Mouse (Mus musculus): ENCODE data around the gene Rsph1. TPM values are rescaled to one million over a fixed set of nuclear protein-coding genes. Genes with fewer than 3 reads are reported as not detected.

Gene Rsph1
- total RNA-seq, 2 experiments from 2014 or later = 14.5 to 15.7 TPM

DNA sequence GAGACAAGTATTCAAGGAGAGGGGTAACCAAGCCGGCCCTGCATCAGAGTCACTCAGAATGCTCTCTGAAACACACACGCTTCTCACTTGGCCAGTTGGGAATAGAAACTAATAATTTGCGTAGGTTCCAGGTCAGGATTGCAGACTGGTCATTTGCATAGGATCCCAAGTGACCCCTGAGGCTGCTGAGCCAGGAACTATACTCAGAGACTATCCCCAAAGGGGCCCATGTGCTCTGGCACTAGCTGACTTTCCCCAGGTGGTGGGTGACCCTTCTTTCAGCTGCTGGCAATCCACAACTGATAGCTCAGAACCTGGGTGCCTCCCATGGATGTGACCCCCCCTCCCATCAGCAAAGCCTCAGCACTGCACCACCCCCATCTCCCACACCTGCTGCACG lies 18.0 kb downstream of the Rsph1 start:
- no peak for DNase-seq (ENCODE audit: low spot score in 2 of 2)

DNA sequence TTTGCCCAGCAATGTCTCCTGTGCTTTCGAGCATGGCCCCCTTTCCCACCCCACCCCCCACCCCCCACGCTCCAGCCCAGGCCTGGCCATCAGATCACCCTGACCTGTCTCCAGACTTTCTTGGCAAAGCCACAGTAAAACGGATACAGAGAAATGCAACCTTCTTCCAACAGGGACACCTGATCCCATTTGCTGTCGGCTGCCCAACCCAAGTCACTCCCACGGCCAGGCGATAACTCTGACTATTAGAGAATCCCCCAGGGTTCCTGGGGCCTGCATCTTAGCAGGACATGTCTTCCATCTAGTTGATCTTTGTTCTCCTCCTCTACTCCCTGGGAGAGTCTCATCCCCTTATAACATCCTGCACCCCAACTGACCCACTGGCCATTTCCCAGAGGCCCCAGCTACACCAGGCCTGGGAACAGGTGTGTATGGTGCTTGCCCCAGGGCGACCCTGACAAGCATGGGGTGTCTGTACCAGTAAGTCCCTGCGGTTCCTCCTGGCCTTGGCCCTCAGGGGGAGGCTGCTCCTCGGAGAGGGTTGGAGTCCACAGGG lies 18.8 kb downstream of the Rsph1 start:
- DNase-seq (ENCODE audit: low spot score in 2 of 2) = no peak

DNA sequence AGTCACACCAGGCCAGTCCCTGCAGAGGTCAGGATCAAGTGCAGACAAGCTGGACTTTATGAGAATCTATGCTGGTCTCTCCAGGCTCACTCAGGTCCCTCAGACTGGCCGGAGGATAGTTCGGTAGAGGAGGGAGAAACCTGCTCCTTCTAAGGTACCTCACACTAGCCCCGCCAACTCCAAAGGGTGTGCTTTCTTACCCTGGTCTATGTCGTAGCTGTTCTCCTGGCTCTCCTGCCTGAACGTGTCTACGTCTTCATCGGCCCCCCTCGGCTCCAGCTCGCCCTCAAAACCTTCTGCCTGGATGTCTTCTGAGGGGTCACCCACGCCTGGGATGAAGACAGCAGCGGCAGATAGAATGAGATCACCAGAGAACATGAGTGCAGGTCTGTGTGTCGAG lies 19.3 kb downstream of the Rsph1 start:
- no peak for DNase-seq (ENCODE audit: low spot score in 2 of 2)

DNA sequence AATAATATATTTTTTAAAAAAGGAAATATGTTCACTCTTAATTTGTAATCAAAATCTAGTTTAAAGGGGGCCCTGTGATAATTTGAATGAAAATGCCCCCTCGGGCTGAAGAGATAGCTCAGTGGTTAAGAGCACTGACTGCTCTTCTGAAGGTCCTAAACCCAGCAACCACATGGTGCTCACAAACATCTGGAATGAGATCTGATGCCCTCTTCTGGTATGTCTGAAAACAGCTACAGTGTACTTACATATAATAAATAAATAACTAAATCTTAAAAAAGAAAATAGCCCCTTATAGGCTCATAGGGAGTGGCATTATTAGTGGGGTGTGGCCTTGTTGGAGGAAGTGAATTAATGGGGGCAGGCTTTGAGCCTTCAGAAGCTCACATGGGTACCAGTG lies 20.0 kb downstream of the Rsph1 start:
- DNase-seq (ENCODE audit: low spot score in 2 of 2) = no peak

DNA sequence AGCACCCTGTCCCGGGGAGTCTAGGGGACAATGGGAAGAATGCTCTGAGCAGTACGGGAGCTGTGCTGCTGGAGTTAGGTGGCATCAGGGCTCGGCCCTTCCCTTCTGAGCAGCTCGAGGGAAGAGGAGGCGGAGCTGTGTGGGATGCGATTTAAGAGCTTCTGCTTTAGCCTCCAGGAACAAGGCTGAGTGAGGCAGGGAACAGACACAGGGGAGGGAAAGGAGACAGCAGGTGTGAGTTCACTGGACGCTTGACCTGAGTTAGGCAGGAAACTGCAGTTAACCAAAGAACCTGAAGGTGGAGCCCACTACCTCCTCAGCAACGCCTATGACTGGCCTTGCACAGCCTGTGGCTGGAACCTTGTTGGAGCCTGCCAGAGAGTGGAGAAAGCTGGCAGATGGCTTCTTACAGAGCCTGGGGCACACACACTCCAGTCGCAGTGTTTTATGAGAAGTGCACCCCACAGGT lies 22.7 kb downstream of the Rsph1 start:
- DNase-seq (ENCODE audit: low spot score in 2 of 2) = peak; percentile 77 to 83

DNA sequence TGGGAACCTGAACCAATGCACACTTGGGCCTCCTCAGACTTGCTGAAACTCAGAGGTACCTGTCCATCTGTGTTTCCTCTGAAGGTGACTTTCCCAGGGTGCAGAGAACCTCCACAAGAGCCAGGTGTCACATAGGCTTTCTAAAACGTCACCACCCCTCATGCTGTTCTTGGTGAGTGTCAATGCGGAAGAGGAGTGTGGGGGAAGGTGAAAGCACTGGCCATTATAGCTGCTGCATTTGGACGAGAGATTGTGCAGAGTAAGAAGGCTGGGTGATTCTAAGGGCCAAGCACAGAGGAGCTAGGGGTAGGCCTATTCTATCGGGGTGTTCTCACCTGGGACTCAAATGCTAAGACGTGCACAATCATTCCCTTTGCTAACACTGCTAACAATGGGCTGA lies 23.2 kb downstream of the Rsph1 start:
- no peak for DNase-seq (ENCODE audit: low spot score in 2 of 2)

DNA sequence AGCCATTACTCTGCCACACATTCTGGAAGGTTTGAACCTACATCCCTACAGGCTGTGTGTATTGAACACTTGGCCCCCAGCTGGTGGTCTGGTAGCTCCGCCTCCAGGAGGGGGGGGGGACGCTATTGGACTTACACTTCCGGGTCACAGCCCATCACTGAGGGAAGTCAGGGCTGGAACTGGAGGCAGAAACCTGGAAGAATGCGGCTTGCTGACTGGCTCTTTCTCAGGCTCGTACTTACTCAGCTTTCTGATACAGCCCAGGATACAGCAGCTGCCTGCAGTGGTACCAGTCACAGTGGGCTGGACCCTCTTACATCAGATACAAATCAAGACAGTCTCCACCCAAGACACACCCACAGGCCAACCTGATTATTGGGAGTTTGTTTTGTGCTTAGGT lies 30.0 kb downstream of the Rsph1 start:
- DNase-seq (ENCODE audit: low spot score in 2 of 2) = no peak

DNA sequence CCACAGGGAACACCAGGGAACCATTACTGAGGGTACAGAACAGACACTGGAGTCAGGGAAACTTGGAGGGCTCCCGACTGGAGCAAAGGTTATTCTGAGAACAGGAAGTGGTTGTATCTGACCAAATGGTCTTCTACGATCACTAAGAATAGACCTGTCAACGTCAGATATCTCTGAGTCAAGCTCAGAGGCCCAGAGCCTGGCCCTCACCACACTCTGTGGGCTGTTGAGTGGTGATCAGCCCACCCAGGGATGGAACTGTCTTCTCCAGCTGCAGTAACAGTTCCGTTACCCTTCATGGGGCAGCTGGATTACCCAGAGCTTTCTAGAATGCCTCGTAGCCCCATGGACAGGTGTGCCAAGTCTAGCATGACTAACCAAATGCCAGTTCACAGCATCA lies 31.9 kb downstream of the Rsph1 start:
- no peak for DNase-seq (ENCODE audit: low spot score in 2 of 2)

DNA sequence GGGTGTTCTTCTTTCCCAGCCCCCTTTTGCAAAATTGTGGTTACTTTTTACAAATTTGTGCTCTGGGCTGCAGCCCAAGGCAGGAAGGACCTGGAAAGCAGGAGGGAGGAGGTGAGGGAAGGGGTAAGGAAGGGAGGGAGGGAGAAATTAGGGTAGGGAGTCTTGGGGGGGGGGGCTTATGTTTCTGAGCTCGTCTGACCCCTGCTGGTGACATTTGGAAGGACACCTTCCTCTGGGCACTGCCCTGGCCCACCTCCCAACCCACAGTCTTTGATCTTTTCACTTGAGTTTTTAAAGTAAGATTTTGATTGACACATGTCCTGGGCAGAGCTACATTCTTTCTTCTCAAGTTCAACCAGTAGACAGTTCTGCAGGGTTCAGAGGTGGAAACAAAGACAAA lies 34.4 kb downstream of the Rsph1 start:
- no peak for DNase-seq (ENCODE audit: low spot score in 2 of 2)

DNA sequence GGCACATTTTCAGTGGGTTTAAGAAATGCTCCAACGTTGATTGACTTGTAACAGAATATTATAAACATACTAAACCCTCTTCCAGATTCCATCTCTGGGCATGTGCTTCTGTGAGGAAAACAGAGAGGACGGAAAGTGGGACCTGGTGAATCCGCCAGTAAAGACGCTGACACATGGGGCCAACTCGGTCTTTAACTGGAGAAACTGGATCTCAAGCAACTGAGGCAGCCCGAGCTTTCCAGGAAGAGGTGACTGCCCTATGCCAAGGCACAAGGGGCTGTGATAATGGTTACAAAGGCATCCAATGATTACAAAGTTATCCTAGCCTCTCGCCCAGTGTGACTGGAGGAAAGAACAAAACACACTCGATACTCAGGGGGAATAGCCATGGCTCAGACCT lies 36.0 kb downstream of the Rsph1 start:
- no peak for DNase-seq (ENCODE audit: low spot score in 2 of 2)

DNA sequence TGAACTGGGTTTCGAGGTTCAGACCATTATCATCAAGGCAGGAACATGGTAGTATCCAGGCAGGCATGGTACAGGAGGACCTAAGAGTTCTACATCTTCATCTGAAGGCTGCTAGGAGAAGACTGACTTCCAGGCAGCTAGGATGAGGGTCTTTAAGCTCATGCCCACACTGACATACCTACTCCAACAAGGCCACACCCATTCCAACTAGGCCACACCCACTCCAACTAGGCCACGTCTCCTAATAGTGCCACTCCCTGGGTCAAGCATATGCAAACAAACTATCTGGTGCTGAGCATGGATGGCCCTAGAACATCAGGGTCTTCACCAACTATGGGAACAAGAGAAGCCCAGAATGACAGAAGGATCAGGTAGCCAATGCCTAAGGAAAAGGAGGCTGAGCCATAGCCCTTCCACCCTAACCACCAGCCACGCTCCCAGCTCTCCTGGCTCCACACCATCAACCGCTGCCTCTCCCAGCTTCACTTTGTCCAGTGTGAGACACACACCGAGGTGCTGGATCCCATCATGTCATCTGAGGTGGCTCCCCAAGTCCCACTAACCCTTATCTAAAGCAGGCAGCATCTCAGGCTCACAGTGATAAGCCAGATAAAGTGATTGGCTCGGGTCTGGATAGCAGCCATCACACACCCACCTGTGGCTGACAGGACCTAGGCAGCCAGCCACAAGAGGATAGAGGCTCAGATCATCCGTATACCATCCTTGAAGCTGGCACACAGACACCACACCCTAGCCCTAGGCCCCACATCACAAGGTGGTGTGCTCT lies 38.8 kb downstream of the Rsph1 start:
- DNase-seq (ENCODE audit: low spot score in 2 of 2) = no peak

DNA sequence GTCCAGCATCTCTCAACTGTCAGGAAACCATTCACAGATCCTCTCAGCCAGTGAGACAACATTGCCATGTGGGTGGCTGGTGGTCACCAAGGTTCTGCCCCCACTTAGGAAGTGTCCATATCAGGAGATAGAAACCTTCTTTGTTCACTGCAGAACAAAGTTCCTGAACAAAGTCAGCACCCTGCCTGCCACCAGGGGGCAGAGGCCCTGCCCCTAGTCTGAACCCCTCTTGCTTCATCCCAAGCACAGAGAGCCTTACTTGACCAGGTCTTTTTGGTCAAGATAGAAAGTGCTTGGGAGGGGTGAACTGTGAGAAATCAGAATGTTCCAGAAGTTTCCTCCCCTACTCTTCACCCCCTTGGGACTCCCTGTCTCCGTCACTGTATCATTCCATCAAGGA lies 41.3 kb downstream of the Rsph1 start:
- no peak for DNase-seq (ENCODE audit: low spot score in 2 of 2)

DNA sequence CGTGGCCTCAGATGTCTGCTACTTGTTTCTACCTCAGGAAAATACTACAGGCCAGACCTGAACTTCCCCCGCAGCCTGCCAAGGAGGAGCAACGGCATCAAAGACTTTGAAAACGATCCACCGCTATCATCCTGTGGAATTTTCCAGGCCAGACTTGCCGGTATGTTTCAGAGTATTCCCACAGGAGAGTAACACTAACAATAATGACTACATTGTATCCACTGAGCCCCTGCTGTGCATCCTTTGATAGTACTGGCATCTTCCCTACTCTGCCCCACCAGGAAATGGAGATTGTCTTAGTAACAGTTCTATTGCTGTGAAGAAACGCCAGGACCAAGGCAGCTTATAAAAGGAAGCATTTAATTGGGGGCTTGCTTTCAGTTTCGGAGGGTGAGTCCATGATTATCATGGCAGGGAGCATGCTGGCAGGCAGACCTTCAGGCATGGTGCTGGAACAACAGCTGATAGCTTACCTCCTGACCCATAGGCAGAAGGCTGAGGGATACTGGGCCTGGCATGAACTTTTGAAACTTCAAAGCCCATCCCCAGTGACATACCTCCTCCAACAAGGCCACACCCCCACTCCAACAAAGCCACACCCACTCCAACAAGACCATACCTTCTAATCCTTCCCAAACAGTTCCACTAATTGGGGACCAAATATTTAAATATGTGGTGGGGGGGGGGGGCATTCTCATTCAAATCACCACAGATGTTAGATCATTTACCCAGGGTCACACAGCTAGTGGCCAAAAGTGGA lies 44.8 kb downstream of the Rsph1 start:
- DNase-seq (ENCODE audit: low spot score in 2 of 2) = no peak

DNA sequence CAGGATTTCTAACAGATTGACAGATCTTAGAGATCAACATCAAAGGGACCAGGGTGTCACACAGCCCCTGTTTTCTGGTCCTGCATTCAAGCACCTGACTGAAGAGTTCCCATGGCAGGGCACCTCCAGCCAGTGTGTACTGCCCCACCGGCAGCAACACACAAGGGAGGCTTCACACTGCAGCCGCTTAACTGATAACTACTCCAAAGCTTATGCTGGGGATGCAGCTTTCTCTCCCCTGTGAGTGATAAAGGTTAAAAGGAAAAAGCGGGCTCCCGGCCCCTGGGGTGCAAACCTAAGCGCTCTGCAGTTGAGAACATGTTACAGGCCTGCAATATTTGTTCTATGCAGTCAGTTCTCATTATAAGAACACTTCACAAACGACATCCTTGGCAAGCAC lies 45.4 kb downstream of the Rsph1 start:
- no peak for DNase-seq (ENCODE audit: low spot score in 2 of 2)

DNA sequence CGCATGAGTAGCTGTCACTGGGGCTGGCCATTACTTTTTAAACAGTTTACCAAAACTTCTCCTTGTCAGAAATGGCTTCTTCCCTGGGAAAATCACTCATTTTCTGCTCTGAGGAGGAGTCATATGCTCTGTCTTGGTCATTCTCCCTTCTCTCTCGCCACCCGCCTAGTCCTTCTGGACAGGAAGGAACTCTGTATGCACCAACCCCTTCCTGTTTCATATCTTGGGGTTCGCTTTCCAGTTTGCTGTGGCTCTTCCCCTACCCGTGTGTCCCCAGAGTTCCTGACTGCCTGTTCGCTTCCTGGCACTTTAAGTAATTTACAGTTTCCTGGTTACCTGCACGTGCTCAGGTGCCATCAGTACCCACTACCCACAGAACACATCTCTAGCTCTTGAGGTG lies 50.3 kb downstream of the Rsph1 start:
- no peak for DNase-seq (ENCODE audit: low spot score in 2 of 2)

DNA sequence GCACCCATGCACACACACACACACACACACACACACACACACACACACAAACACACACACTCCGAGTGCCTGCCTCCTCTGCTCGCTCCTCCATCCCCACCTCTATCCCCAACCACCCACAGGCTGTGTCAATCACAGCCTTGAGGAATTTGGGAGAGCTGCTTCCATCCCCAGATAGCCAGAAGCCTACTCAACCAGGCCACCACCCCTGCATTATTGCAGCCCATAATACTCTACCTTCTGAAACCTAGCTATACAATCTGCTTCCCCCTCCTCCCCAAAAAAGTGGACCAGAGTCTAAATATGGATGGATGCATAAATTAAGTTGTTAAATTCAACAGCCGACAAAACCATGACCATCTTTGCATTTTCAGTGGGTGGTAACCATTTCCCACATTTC lies 50.8 kb downstream of the Rsph1 start:
- DNase-seq (ENCODE audit: low spot score in 2 of 2) = no peak

DNA sequence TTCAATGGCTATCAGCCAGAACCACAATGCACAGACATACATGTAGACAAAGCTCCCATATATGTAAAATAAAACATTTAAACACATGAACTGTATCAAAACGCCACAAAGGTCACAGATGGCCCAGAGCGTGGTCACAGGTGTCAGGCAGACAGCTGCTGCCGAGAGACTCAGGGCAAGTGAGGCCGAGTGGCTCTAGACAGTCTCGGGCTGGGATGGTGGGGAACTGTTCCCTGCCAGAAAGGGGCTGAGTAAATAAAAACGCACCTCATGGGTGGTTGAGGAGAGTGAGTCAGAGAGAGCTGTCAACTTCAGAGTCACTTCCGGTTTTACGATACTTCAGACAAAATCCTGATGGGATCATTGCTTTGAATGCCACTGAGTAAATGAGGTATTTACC lies 52.6 kb downstream of the Rsph1 start:
- no peak for DNase-seq (ENCODE audit: low spot score in 2 of 2)

DNA sequence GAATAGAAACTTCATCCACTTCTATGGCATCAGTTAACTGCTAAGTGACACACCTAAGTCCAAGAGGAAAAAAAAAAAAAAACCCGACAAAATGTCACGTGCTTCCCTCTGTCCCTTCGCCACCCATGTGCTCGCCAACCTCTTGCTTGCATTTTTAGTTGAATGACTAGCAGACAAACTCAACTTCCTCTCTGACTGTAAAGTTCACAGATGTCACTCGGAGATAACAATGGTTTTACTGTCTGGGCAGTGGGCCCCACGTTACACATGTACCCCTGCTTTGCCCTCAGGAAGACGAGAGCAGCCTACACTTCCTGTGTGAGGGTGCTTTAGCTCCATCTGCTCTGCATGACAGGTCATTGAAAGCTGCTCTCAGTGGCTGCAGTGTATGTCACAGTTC lies 53.3 kb downstream of the Rsph1 start:
- no peak for DNase-seq (ENCODE audit: low spot score in 2 of 2)

DNA sequence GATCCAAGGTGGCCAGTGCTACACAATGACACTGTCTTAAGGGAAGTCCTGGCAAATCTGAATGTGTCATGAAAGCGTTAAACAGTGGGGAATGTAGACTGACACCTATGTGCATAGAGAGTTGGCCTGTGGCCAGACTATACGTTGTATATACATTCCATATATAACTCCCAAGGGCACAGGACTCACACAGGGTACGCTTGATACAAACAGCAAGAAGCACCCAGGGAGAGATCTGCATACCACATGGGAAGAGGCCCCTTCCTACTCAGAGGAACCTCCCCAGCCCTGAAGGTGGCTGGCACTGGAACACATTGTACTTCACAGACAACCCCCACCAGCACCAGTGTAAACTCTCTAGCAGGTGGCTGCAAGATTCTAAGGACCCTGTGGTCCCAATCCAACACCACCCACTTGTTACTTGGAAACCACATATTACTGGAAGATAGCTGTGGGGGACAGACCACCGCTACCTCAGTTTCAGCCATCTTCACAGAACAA lies 54.3 kb downstream of the Rsph1 start:
- DNase-seq (ENCODE audit: low spot score in 2 of 2) = no peak

DNA sequence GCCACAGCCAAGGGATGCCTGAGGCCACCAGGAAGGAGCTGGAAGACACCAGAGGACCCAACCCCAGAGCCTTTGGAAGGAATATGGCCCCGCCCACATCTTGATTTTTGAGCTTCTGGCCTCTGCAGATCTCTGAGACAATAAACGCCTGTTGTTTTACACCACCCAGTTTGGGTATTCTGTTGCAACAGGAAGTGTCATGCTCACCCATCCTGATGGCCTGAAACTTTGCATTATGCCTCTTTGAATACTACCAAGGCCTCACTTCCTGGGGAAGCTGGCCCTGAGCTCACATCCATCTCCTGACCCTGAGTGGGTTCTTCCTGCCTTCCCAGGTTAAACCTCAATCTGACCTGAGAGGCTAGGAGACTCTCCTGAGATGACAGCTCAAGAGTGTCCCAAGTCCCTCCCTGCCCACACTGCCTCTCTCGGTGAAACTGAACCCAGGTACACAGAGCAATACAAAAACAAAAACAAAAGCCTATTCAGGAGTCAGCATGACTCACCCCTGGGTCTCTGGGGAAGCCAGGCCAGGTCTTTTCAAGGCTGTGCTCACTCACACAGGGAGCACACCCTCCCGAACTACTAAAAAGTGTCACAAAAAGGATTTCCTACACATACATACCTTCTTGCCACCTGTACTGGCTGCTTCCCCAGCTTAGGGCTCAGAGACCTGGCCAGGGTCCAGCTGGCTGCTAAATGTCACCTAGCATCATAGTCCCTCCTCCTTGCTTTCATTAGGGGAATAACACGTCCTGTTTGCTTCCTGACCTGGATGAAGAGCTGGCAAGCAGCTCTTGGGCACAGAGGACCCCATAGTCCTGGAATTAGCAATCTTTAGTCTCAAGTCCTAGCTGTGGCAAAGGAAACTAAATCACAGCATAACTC lies 60.9 kb downstream of the Rsph1 start:
- no peak for DNase-seq (ENCODE audit: low spot score in 2 of 2)

DNA sequence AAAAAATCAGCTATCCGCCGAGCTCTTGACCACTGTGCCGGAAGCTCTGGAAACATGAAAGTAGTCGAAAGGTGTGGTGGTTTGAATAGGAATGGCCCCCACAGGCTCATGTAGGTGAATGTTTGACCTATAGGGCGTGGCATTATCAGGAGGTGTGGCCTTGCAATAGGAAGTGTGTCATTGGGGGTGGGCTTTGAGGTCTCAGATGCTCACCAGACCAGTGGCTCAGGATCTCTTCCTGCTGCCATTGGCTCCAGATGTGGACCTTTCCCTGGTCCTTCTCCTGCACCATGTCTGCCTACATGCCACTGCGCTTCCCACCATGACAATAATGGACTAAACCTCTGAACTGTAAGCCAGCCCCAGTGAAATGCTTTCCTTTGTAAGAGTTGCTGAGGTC lies 65.3 kb downstream of the Rsph1 start:
- no peak for DNase-seq (ENCODE audit: low spot score in 2 of 2)

Measured in layer of hippocampus, postnatal 10 days (tissue).